Mouse (Mus musculus): ENCODE measurements around the gene Fndc1. TPM values are rescaled to one million over a fixed set of nuclear protein-coding genes. Genes with fewer than 3 reads are reported as not detected.

Gene Fndc1
- polyA plus RNA-seq, 1 experiment from 2014 or later = 11.1 TPM

DNA sequence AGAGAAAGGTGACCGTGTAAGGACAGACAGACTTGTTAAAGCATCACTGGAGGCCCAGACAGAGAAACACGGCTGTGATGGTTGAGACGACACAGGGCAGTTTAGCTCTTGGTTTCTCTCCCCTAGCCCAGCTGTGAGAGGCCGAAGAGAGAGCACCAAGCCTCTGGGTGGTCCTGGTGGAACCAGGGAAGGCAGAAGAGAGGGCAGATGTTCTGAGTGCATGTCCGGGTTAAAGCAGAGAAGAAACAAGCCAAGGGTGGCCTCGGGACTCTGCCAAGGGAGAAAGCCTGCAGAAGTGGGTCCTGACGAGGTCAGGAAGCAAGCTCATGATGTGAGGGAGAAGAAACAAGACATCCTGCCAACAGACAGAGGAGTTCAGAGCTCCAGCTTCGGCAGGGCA lies 31.5 kb downstream of the Fndc1 start:
- 85% methylated on average over 8 of the region's 8 CpGs for WGBS
- Histone ChIP-seq H3K9ac (no peak overlapping the region), H3K4me3 (replicated peaks; ENCODE audit: low read length) (no peak overlapping the region), H3K9me3 (ENCODE audit: control insufficient read depth, low read length) (no peaks in the 10 kb centered on the region), H3K36me3 (replicated peaks; ENCODE audit: control insufficient read depth, insufficient read depth) (no peaks in the 10 kb centered on the region), H3K27ac (no peak overlapping the region), H3K27me3 (ENCODE audit: control insufficient read depth, insufficient read depth, low read length) (no peaks in the 10 kb centered on the region), H3K4me2 (replicated peaks) (no peak overlapping the region), H3K4me1 (replicated peaks; ENCODE audit: control insufficient read depth, insufficient read depth, low read length) (no peaks in the 10 kb centered on the region)
- DNase-seq (ENCODE audit: low spot score) = no peak
- no peak for ATAC-seq (ENCODE audit: low FRiP score)

DNA sequence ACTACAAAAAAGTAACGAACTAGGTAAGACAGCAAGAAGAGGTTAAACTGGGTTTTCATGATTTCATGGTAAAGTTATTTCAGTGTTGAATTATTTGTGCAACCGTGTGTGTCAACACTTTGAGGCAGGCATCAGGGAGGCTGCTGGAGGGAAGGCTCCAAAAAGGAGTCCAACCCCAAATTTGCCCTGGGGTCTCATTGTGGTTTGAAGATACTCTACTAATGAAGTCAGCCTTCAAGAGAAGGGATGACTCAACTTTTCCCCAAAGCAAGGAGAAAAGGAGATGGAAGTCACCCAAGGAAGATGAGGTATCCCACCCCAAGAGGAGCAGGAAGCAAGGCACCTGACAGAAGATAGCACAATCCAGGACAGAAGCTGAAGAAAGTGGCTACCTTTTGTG lies 31.9 kb downstream of the Fndc1 start:
- no peaks in the 10 kb centered on the region for H3K36me3 ChIP-seq (replicated peaks; ENCODE audit: control insufficient read depth, insufficient read depth)
- no peak overlapping the region for H3K27ac ChIP-seq
- no peak overlapping the region for H3K9ac ChIP-seq
- no peak for ATAC-seq (ENCODE audit: low FRiP score)
- no peaks in the 10 kb centered on the region for H3K27me3 ChIP-seq (ENCODE audit: control insufficient read depth, insufficient read depth, low read length)
- H3K4me2 ChIP-seq (replicated peaks) = no peak overlapping the region
- DNase-seq (ENCODE audit: low spot score) = no peak
- WGBS = 85% methylated on average over 2 of the region's 2 CpGs
- H3K4me3 ChIP-seq (replicated peaks; ENCODE audit: low read length) = no peak overlapping the region
- no peaks in the 10 kb centered on the region for H3K9me3 ChIP-seq (ENCODE audit: control insufficient read depth, low read length)
- no peaks in the 10 kb centered on the region for H3K4me1 ChIP-seq (replicated peaks; ENCODE audit: control insufficient read depth, insufficient read depth, low read length)

DNA sequence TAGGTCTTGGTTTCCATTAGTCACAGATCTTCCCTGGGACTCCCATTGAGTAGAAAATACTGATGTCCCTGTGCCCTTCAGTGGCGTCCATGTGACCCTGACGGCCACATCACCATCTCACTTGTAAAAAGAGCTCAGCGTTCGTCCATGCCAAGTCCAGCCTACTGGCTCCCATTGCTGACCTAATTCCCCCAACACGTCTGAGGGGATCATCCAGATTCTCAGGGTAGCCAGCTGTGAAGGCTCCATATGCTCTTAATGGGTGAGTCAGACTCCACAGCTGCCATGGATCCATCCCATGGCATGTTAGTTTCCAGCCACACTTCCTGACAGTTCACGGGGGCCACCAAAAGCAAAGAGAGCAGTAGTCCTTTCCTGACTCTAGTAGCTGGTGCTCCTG lies 33.0 kb downstream of the Fndc1 start:
- H3K9ac ChIP-seq = no peak overlapping the region
- H3K4me3 ChIP-seq (replicated peaks; ENCODE audit: low read length) = no peak overlapping the region
- 89% methylated on average over 6 of the region's 6 CpGs for WGBS
- no peaks in the 10 kb centered on the region for H3K36me3 ChIP-seq (replicated peaks; ENCODE audit: control insufficient read depth, insufficient read depth)
- DNase-seq (ENCODE audit: low spot score) = no peak
- H3K9me3 ChIP-seq (ENCODE audit: control insufficient read depth, low read length) = no peaks in the 10 kb centered on the region
- no peak overlapping the region for H3K4me2 ChIP-seq (replicated peaks)
- ATAC-seq (ENCODE audit: low FRiP score) = no peak
- no peak overlapping the region for H3K27ac ChIP-seq
- H3K27me3 ChIP-seq (ENCODE audit: control insufficient read depth, insufficient read depth, low read length) = no peaks in the 10 kb centered on the region
- no peaks in the 10 kb centered on the region for H3K4me1 ChIP-seq (replicated peaks; ENCODE audit: control insufficient read depth, insufficient read depth, low read length)

DNA sequence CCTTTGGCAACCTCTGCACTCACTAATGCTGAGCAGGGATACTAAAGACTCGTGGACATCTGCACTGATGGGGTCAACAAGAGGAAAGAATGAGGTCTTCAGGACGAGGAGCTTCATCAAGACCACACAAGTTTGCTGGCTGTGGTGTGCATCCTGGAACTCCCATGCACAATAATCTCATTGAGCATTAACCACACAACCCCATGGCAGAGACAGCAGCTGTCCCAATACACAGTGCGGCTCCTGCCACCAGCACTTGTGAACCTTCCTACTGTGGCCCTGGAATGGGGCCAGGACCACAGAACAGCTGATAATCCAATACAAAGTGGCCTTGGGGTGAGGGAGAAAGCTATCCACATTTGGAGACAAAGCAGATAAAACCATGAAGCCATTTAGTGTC lies 36.6 kb downstream of the Fndc1 start:
- no peak for DNase-seq (ENCODE audit: low spot score)
- H3K9ac ChIP-seq = no peak overlapping the region
- 64% methylated on average over 3 of the region's 3 CpGs for WGBS

DNA sequence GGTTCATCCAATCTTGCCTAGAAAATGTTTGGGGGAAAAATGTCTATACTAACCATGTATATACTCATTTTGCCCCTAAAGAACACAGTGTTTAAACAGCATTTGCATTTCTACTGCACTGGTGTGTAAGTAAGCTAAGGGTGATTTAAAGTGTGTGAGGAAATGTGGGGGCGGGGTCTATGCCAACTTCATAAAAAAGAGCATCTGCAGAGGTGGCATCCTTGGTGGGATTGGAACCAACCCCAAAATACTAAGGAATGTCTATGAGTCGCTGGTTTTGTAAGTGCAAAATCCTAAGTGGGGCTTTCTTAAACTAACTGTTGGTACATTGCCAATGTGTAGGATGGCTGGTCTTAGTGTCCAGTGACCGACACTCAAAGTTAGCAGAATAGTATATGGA lies 53.0 kb downstream of the Fndc1 start:
- H3K36me3 ChIP-seq (replicated peaks; ENCODE audit: control insufficient read depth, insufficient read depth) = no peaks in the 10 kb centered on the region
- H3K9ac ChIP-seq = no peak overlapping the region
- ATAC-seq (ENCODE audit: low FRiP score) (no peak), DNase-seq (ENCODE audit: low spot score) (no peak)
- H3K27me3 ChIP-seq (ENCODE audit: control insufficient read depth, insufficient read depth, low read length) = no peaks in the 10 kb centered on the region
- H3K9me3 ChIP-seq (ENCODE audit: control insufficient read depth, low read length) = no peaks in the 10 kb centered on the region
- no peak overlapping the region for H3K27ac ChIP-seq
- no peaks in the 10 kb centered on the region for H3K4me1 ChIP-seq (replicated peaks; ENCODE audit: control insufficient read depth, insufficient read depth, low read length)
- 87% methylated on average over 3 of the region's 3 CpGs for WGBS
- no peak overlapping the region for H3K4me2 ChIP-seq (replicated peaks)
- H3K4me3 ChIP-seq (replicated peaks; ENCODE audit: low read length) = no peak overlapping the region

More for the DNA sequence above, 36.6 kb downstream of the Fndc1 start:
- H3K36me3 ChIP-seq (replicated peaks; ENCODE audit: control insufficient read depth, insufficient read depth) = no peaks in the 10 kb centered on the region
- no peaks in the 10 kb centered on the region for H3K27me3 ChIP-seq (ENCODE audit: control insufficient read depth, insufficient read depth, low read length)
- no peak overlapping the region for H3K4me2 ChIP-seq (replicated peaks)
- ATAC-seq (ENCODE audit: low FRiP score) = no peak
- H3K9me3 ChIP-seq (ENCODE audit: control insufficient read depth, low read length) = no peaks in the 10 kb centered on the region
- H3K4me1 ChIP-seq (replicated peaks; ENCODE audit: control insufficient read depth, insufficient read depth, low read length) = no peaks in the 10 kb centered on the region
- H3K4me3 ChIP-seq (replicated peaks; ENCODE audit: low read length) = no peak overlapping the region
- H3K27ac ChIP-seq = no peak overlapping the region

DNA sequence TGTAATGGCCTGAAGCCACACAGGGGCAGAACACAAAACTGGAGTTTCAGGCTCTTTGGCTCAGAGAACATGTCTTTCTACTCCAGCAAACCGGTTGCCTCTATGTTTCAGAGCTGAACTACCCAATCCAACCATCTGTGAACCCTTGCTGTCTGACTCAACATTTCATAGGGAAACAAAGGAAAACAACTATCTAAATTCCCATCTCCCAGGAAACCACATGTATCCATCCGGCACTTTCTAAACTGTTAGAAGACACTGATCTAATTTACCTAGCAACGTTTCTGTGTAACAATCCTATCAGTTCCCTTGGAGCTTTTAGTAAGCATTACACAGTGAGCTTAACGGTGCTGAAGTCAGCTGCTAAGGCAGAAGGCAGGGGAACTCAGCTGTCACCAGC lies 67.3 kb downstream of the Fndc1 start:
- Histone ChIP-seq H3K9ac (no peak overlapping the region), H3K4me2 (replicated peaks) (no peak overlapping the region), H3K4me3 (replicated peaks; ENCODE audit: low read length) (no peak overlapping the region), H3K4me1 (replicated peaks; ENCODE audit: control insufficient read depth, insufficient read depth, low read length) (no peaks in the 10 kb centered on the region), H3K27me3 (ENCODE audit: control insufficient read depth, insufficient read depth, low read length) (no peaks in the 10 kb centered on the region), H3K9me3 (ENCODE audit: control insufficient read depth, low read length) (no peaks in the 10 kb centered on the region), H3K36me3 (replicated peaks; ENCODE audit: control insufficient read depth, insufficient read depth) (no peaks in the 10 kb centered on the region), H3K27ac (no peak overlapping the region)
- no peak for ATAC-seq (ENCODE audit: low FRiP score)
- no peak for DNase-seq (ENCODE audit: low spot score)
- WGBS = 78% methylated on average over 4 of the region's 4 CpGs

DNA sequence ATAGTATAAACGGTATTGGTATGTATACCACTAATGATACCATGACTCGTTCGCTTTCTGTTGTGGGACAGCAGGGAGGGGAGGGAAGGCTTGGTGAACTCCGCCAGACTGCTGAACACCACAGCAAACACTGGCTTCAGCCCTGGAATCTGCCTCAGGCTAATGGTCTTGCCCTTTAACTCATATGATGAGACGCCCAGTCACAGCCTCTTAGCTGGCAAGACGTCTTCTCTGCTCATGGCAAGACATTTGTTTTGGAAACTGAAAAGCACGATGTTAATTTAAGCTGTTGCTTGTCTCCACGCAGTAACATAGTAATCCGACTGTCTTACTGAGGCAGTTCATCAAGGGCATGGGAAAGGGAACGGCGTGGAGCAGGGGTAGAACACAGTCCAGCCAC lies 72.1 kb downstream of the Fndc1 start:
- no peaks in the 10 kb centered on the region for H3K9me3 ChIP-seq (ENCODE audit: control insufficient read depth, low read length)
- 89% methylated on average over 11 of the region's 11 CpGs for WGBS
- H3K4me1 ChIP-seq (replicated peaks; ENCODE audit: control insufficient read depth, insufficient read depth, low read length) = no peaks in the 10 kb centered on the region
- H3K27me3 ChIP-seq (ENCODE audit: control insufficient read depth, insufficient read depth, low read length) = no peaks in the 10 kb centered on the region
- no peak for ATAC-seq (ENCODE audit: low FRiP score)
- H3K4me3 ChIP-seq (replicated peaks; ENCODE audit: low read length) = no peak overlapping the region
- no peak overlapping the region for H3K4me2 ChIP-seq (replicated peaks)
- no peak overlapping the region for H3K27ac ChIP-seq
- H3K36me3 ChIP-seq (replicated peaks; ENCODE audit: control insufficient read depth, insufficient read depth) = no peaks in the 10 kb centered on the region
- no peak overlapping the region for H3K9ac ChIP-seq
- no peak for DNase-seq (ENCODE audit: low spot score)

DNA sequence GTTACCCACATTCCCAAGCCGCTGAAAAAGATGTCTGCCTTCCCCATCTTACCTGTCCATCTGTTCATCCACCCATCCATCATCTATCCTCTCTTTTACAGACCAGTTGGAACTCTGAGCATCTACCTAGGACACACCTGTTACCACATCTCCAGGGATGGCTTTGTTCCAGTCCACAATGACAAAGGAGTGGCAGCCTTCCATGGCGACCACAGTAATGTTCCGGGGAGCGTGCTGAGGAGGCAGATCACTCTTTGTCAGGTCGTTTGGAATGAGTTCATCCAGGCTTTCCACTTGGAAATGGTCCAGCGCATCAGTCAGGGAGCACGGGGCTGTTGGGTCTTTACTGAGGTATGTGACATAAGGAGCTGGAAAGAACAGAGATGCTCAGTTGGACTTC lies 73.7 kb downstream of the Fndc1 start:
- H3K4me1 ChIP-seq (replicated peaks; ENCODE audit: control insufficient read depth, insufficient read depth, low read length) = no peaks in the 10 kb centered on the region
- no peak overlapping the region for H3K27ac ChIP-seq
- H3K4me3 ChIP-seq (replicated peaks; ENCODE audit: low read length) = no peak overlapping the region
- H3K9ac ChIP-seq = no peak overlapping the region
- no peaks in the 10 kb centered on the region for H3K27me3 ChIP-seq (ENCODE audit: control insufficient read depth, insufficient read depth, low read length)
- no peak overlapping the region for H3K4me2 ChIP-seq (replicated peaks)
- no peaks in the 10 kb centered on the region for H3K36me3 ChIP-seq (replicated peaks; ENCODE audit: control insufficient read depth, insufficient read depth)
- 67% methylated on average over 7 of the region's 7 CpGs for WGBS
- H3K9me3 ChIP-seq (ENCODE audit: control insufficient read depth, low read length) = no peaks in the 10 kb centered on the region
- DNase-seq (ENCODE audit: low spot score) (no peak), ATAC-seq (ENCODE audit: low FRiP score) (no peak)

DNA sequence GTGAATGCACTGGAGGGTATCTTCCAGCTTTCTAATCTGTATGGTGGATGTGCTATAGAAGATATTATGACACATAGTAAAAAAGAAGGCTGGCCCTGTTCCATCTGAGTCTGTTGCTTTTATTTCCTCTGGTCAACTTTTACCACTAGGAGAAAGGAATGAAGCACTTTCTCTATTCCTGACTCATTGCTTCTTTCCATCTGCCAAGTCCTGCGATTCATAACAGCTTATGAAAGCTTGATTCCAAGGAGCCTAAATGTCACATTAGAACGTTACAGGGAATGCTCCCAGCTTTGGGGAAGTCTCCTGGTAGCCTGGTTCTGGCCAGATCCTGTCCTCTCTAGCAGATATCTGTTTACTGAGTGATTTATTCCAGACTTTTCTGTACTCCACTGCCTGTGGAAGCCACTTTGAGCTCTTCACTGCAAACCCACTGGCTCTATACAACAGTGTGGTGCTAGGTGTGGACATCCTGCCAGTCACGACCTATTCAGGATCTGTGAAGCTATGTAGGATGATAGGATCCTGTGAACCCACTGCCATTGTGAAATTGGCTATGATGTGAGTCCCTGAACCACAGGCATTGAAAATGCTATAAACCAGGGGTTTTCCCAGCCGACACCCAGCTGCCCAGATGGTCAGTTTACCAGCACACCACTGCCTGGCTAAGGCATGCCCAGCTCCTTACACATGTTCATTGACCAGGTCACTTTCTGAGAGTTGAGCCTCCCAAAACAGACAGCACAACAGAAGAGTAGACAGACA lies 77.9 kb downstream of the Fndc1 start:
- no peaks in the 10 kb centered on the region for H3K36me3 ChIP-seq (replicated peaks; ENCODE audit: control insufficient read depth, insufficient read depth)
- H3K9ac ChIP-seq = no peak overlapping the region
- no peaks in the 10 kb centered on the region for H3K9me3 ChIP-seq (ENCODE audit: control insufficient read depth, low read length)
- H3K27ac ChIP-seq = no peak overlapping the region
- no peak for ATAC-seq (ENCODE audit: low FRiP score)
- H3K27me3 ChIP-seq (ENCODE audit: control insufficient read depth, insufficient read depth, low read length) = no peaks in the 10 kb centered on the region
- no peak overlapping the region for H3K4me2 ChIP-seq (replicated peaks)
- H3K4me1 ChIP-seq (replicated peaks; ENCODE audit: control insufficient read depth, insufficient read depth, low read length) = peaks cover 5% of the 10 kb centered on the region; the same call in 1 of the 2 replicates
- 87% methylated on average over 4 of the region's 4 CpGs for WGBS
- DNase-seq (ENCODE audit: low spot score) = no peak
- H3K4me3 ChIP-seq (replicated peaks; ENCODE audit: low read length) = no peak overlapping the region

DNA sequence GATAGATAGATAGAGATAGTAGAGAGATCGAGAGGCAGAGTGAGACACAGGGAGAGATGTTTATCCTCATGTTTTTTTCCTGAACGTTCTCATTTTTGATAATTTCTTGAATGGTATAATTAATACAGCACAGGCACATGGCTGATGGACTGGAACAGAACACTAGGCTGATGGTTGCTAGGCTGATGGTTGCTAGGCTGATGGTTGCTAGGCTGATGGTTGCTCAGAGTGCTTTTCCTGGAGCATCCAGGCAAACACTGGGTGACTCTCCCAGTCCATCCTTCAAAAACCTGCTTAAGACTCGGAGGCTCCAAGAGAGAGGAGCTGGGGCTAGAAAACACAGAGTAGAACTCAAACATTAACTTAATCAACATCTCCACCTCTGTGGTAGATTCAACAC lies 80.3 kb downstream of the Fndc1 start:
- Histone ChIP-seq H3K4me3 (replicated peaks; ENCODE audit: low read length) (no peak overlapping the region), H3K9me3 (ENCODE audit: control insufficient read depth, low read length) (no peaks in the 10 kb centered on the region), H3K4me2 (replicated peaks) (no peak overlapping the region), H3K36me3 (replicated peaks; ENCODE audit: control insufficient read depth, insufficient read depth) (no peaks in the 10 kb centered on the region), H3K27me3 (ENCODE audit: control insufficient read depth, insufficient read depth, low read length) (no peaks in the 10 kb centered on the region), H3K9ac (no peak overlapping the region), H3K4me1 (replicated peaks; ENCODE audit: control insufficient read depth, insufficient read depth, low read length) (peaks cover 5% of the 10 kb centered on the region; the same call in 1 of the 2 replicates), H3K27ac (no peak overlapping the region)
- DNase-seq (ENCODE audit: low spot score) (no peak), ATAC-seq (ENCODE audit: low FRiP score) (no peak)
- WGBS = 74% methylated on average over 3 of the region's 3 CpGs

All from hindbrain, embryonic 14.5 days (tissue).